Mouse (Mus musculus): ENCODE data around the gene Ncor1. TPM values are rescaled to one million over a fixed set of nuclear protein-coding genes. Genes with fewer than 3 reads are reported as not detected.
"Not testable (repeated sequence)": the region's sequence is repeated elsewhere in the genome, so short reads cannot be mapped to it uniquely, and the experiment has no call there.

Ncor1 gene
- polyA plus RNA-seq, 1 experiment = 214 TPM

DNA sequence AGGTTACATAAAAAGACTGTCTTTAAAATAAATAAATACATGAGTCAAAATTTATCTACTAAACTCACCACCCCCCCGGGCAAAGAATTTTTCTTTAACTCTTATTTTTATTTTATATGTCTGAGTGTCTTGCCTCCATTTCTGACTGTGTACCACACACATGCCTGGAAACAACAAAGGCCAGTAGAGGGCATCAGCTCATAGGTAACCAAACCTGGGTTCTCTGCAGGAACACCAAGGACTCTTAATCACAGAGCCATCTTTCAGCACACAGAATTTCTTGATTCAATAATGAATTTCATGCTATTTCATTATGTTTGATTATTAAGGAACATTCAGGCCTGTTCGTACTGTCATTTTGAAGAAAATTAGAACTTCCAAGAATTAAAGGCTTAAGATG lies 61.9 kb downstream of the Ncor1 start:
- Histone ChIP-seq H3K36me3 (ENCODE audit: control insufficient read depth, insufficient read depth, low read length) (peaks cover 62% of the 10 kb centered on the region), H3K27ac (ENCODE audit: control insufficient read depth, insufficient read depth, low read length) (no peak overlapping the region), H3K27me3 (ENCODE audit: control insufficient read depth, insufficient read depth, low read length) (no peaks in the 10 kb centered on the region), H3K4me3 (ENCODE audit: control insufficient read depth, insufficient read depth, low read length) (no peak overlapping the region), H3K4me1 (replicated peaks; ENCODE audit: control insufficient read depth, insufficient read depth, low read length) (no peaks in the 10 kb centered on the region)
- 91% methylated on average over 2 of the region's 2 CpGs for whole genome bisulfite sequencing
- no peak for TF ChIP-seq CTCF (IDR thresholded peaks at IDR 0.05; ENCODE audit: borderline replicate concordance, control insufficient read depth, extremely low read depth, insufficient read depth, low read length, poor library complexity)
- no peak for TF ChIP-seq POLR2A (IDR thresholded peaks at IDR 0.05; ENCODE audit: control insufficient read depth, extremely low read depth, insufficient read depth, low read length, poor library complexity)
- peak; percentile 51 for DNase-seq

DNA sequence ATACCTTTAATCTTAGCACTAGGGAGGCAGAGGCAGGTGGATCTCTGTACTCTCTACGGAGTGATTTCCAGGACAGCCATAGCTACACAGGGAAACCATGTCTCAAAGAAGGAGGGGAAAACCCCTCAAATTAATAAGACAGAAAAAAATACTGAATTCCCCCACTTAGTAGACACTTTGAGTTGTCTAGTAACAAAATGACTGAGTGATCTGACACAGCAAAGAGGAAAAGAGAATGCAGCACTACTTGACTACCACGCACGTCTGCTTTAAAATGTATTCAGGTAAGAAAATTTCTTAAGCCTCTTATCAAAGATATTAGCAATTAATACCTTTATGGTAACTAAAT lies 70.0 kb downstream of the Ncor1 start:
- Histone ChIP-seq H3K4me1 (replicated peaks; ENCODE audit: control insufficient read depth, insufficient read depth, low read length) (no peaks in the 10 kb centered on the region), H3K27ac (ENCODE audit: control insufficient read depth, insufficient read depth, low read length) (no peak overlapping the region), H3K27me3 (ENCODE audit: control insufficient read depth, insufficient read depth, low read length) (no peaks in the 10 kb centered on the region), H3K36me3 (ENCODE audit: control insufficient read depth, insufficient read depth, low read length) (peaks cover 75% of the 10 kb centered on the region), H3K4me3 (ENCODE audit: control insufficient read depth, insufficient read depth, low read length) (no peak overlapping the region)
- no peak for DNase-seq
- TF ChIP-seq POLR2A (IDR thresholded peaks at IDR 0.05; ENCODE audit: control insufficient read depth, extremely low read depth, insufficient read depth, low read length, poor library complexity) (no peak), CTCF (IDR thresholded peaks at IDR 0.05; ENCODE audit: borderline replicate concordance, control insufficient read depth, extremely low read depth, insufficient read depth, low read length, poor library complexity) (no peak)
- 97% methylated on average over 3 of the region's 3 CpGs for WGBS

DNA sequence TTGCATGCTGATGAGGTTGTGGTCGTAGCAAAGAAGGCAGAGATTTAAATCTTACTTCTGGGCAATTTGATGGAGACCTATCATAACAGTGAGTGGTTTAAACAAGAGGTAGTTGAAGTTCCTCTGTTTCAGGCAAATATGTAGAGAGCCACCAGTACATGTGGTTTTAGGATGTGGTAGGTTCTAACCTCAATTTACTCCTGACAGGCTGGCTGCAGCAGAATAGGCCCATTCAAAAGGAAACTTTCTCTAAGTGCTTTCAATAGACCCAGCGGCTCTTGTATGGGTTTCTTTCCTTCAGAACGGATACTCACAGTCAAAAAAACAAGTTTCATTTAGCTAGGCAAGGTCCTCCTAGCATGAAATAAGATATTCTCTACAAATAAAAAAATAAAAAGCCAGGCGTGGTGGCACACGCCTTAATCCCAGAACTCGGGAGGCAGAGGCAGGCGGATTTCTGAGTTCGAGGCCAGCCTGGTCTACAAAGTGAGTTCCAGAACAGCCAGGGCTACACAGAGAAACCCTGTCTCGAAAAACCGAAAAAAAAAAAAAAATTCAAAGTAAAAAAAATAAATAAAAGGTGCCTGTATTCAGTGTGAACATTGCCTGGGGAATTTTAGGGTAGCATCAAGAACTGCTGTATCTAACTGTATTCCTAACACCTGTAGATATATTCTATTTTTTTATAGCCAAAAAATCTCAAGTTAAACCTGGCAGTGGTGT lies 70.6 kb downstream of the Ncor1 start:
- no peaks in the 10 kb centered on the region for H3K27me3 ChIP-seq (ENCODE audit: control insufficient read depth, insufficient read depth, low read length)
- H3K4me1 ChIP-seq (replicated peaks; ENCODE audit: control insufficient read depth, insufficient read depth, low read length) = no peaks in the 10 kb centered on the region
- H3K36me3 ChIP-seq (ENCODE audit: control insufficient read depth, insufficient read depth, low read length) = peaks cover 78% of the 10 kb centered on the region
- TF ChIP-seq POLR2A (IDR thresholded peaks at IDR 0.05; ENCODE audit: control insufficient read depth, extremely low read depth, insufficient read depth, low read length, poor library complexity) = no peak
- H3K4me3 ChIP-seq (ENCODE audit: control insufficient read depth, insufficient read depth, low read length) = no peak overlapping the region
- no peak overlapping the region for H3K27ac ChIP-seq (ENCODE audit: control insufficient read depth, insufficient read depth, low read length)
- WGBS = 86% methylated on average over 10 of the region's 10 CpGs
- no peak for DNase-seq

DNA sequence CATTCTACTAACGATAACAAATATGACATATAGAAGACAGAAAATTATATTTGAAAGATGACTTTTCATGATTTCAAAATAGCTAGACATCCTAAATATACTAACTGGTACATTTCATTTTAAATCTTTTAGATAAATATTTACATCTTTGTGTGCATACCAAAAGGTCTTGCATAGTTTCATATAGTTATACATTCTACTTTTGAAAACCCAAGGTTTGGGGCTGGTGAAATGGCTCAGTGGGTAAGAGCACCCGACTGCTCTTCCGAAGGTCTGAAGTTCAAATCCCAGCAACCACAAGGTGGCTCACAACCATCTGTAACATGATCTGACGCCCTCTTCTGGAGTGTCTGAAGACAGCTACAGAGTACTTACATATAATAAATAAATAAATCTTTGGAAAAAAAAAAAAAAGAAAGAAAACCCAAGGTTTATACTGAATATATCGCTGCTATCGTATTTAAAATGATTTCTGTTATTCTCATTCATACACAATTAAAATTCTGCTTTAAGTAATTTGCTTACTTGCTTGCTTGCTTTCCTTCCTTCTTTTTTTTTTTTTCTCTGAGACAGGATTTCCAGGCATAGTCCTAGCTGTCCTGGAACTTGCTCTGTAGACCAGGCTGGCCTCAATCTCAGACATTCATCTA lies 81.0 kb downstream of the Ncor1 start:
- H3K4me3 ChIP-seq (ENCODE audit: control insufficient read depth, insufficient read depth, low read length); DNase-seq; H3K27me3 ChIP-seq (ENCODE audit: control insufficient read depth, insufficient read depth, low read length); H3K4me1 ChIP-seq (replicated peaks; ENCODE audit: control insufficient read depth, insufficient read depth, low read length); H3K27ac ChIP-seq (ENCODE audit: control insufficient read depth, insufficient read depth, low read length): not testable (repeated sequence)
- H3K36me3 ChIP-seq (ENCODE audit: control insufficient read depth, insufficient read depth, low read length) = peaks cover 73% of the 10 kb centered on the region
- WGBS = 92% methylated on average over 6 of the region's 6 CpGs

DNA sequence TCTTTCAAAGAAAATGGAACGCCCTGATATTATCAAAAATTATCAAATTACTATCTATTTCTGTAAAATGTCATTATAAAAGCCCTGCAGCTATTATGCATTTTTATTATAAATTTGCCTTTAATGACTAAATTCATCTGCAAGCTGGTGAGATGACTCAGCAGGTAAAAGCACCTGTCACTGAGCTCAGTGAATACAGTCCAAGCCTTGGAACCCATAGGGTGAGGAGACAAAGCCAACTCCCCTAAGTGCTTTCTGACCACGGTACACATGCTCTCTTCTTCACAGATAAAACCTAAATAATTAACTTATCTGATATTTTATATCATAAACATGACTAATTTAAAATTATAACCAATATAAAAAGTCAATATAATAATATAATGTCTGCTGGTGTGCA lies 86.6 kb downstream of the Ncor1 start:
- no peak overlapping the region for H3K4me3 ChIP-seq (ENCODE audit: control insufficient read depth, insufficient read depth, low read length)
- H3K36me3 ChIP-seq (ENCODE audit: control insufficient read depth, insufficient read depth, low read length) = peaks cover 79% of the 10 kb centered on the region
- H3K27ac ChIP-seq (ENCODE audit: control insufficient read depth, insufficient read depth, low read length) = no peak overlapping the region
- 97% methylated on average over 2 of the region's 2 CpGs for WGBS
- no peaks in the 10 kb centered on the region for H3K27me3 ChIP-seq (ENCODE audit: control insufficient read depth, insufficient read depth, low read length)
- no peaks in the 10 kb centered on the region for H3K4me1 ChIP-seq (replicated peaks; ENCODE audit: control insufficient read depth, insufficient read depth, low read length)
- no peak for DNase-seq
- TF ChIP-seq CTCF (IDR thresholded peaks at IDR 0.05; ENCODE audit: borderline replicate concordance, control insufficient read depth, extremely low read depth, insufficient read depth, low read length, poor library complexity) = no peak
- TF ChIP-seq POLR2A (IDR thresholded peaks at IDR 0.05; ENCODE audit: control insufficient read depth, extremely low read depth, insufficient read depth, low read length, poor library complexity) = no peak

DNA sequence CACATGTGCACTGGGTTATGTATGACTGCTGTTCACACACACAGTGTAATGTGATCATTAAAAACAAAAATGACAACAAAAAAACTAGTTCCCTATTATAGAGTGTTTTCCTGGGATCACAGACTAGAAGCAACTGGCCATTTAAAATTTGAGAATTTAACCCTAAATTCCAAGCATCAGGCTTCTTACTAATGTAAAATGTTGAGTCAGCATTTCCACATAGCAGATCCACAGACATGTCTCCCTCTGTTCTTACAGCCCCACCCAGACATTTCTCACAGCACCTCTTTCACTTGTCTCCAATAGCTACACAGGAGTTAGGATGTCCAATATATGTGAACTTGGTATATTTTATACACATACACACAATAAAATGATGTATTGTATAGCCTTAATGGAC lies 88.4 kb downstream of the Ncor1 start:
- H3K36me3 ChIP-seq (ENCODE audit: control insufficient read depth, insufficient read depth, low read length) = peaks cover 83% of the 10 kb centered on the region

DNA sequence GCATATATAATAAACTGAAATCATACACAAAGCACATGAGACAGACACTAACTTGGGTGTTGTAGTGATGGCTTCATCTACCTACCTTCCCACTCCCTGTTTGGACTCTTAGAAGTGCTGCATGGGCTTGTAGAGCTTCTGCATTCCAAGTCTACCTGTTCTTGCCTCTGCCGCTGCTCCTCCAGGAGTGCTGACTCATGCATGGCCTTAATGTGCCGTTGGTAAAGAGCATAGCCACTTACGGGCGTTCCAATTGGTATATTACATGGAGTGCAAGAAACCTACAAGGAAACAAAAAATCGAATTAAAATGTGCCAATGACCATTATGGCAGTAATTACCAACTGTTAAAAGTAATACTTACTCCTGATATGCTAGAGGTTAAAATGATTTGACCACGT lies 91.5 kb downstream of the Ncor1 start:
- DNase-seq = no peak
- TF ChIP-seq POLR2A (IDR thresholded peaks at IDR 0.05; ENCODE audit: control insufficient read depth, extremely low read depth, insufficient read depth, low read length, poor library complexity) (no peak), CTCF (IDR thresholded peaks at IDR 0.05; ENCODE audit: borderline replicate concordance, control insufficient read depth, extremely low read depth, insufficient read depth, low read length, poor library complexity) (no peak)
- peaks cover 82% of the 10 kb centered on the region for H3K36me3 ChIP-seq (ENCODE audit: control insufficient read depth, insufficient read depth, low read length)
- no peaks in the 10 kb centered on the region for H3K27me3 ChIP-seq (ENCODE audit: control insufficient read depth, insufficient read depth, low read length)
- WGBS = 97% methylated on average over 6 of the region's 6 CpGs
- no peak overlapping the region for H3K27ac ChIP-seq (ENCODE audit: control insufficient read depth, insufficient read depth, low read length)
- no peaks in the 10 kb centered on the region for H3K4me1 ChIP-seq (replicated peaks; ENCODE audit: control insufficient read depth, insufficient read depth, low read length)
- no peak overlapping the region for H3K4me3 ChIP-seq (ENCODE audit: control insufficient read depth, insufficient read depth, low read length)

More for the DNA sequence above, 88.4 kb downstream of the Ncor1 start:
- Histone ChIP-seq H3K4me3 (ENCODE audit: control insufficient read depth, insufficient read depth, low read length) (no peak overlapping the region), H3K27me3 (ENCODE audit: control insufficient read depth, insufficient read depth, low read length) (no peaks in the 10 kb centered on the region), H3K27ac (ENCODE audit: control insufficient read depth, insufficient read depth, low read length) (no peak overlapping the region), H3K4me1 (replicated peaks; ENCODE audit: control insufficient read depth, insufficient read depth, low read length) (no peaks in the 10 kb centered on the region)
- DNase-seq = no peak
- no peak for TF ChIP-seq POLR2A (IDR thresholded peaks at IDR 0.05; ENCODE audit: control insufficient read depth, extremely low read depth, insufficient read depth, low read length, poor library complexity)
- TF ChIP-seq CTCF (IDR thresholded peaks at IDR 0.05; ENCODE audit: borderline replicate concordance, control insufficient read depth, extremely low read depth, insufficient read depth, low read length, poor library complexity) = no peak
